Mouse (Mus musculus) midbrain, embryonic 16.5 days (tissue): ENCODE measurements around the gene Serpinb6e. TPM values are rescaled to one million over a fixed set of nuclear protein-coding genes. Genes with fewer than 3 reads are reported as not detected.

Source experiments
- ATAC-seq: fragments of 200-750 bp; cut with Nextera tagmentation; 2 replicates; pipeline ENCODE4 v1.8.0; 2017; ENCODE audit warnings: moderate TSS enrichment
- H3K27ac ChIP-seq: fragments of 300-500 bp; sonication (generic); 2 replicates; pipeline ENCODE4 v1.5.1; 2014; ENCODE audit warnings: mild to moderate bottlenecking, low read length, mixed read lengths
- H3K27me3 ChIP-seq: fragments of 300-500 bp; sonication (generic); 2 replicates; pipeline ENCODE4 v1.6.1; 2014; ENCODE audit warnings: low read depth, low read length, mixed read lengths; ENCODE audit not compliant: control insufficient read depth, insufficient read depth
- H3K36me3 ChIP-seq: fragments of 300-500 bp; sonication (generic); 2 replicates; pipeline ENCODE4 v1.6.1; 2014; ENCODE audit warnings: mild to moderate bottlenecking, low read length, moderate library complexity, mixed read lengths; ENCODE audit not compliant: control insufficient read depth, insufficient read depth
- H3K4me1 ChIP-seq: fragments of 300-500 bp; sonication (generic); 2 replicates; pipeline ENCODE4 v1.6.1; 2014; ENCODE audit warnings: mild to moderate bottlenecking, low read length, mixed read lengths; ENCODE audit not compliant: control insufficient read depth, insufficient read depth
- H3K4me2 ChIP-seq: fragments of 300-500 bp; sonication (generic); 2 replicates; pipeline ENCODE4 v1.6.1; 2014; ENCODE audit warnings: mild to moderate bottlenecking, low read length, mixed read lengths
- H3K4me3 ChIP-seq: fragments of 300-500 bp; sonication (generic); 2 replicates; pipeline ENCODE4 v1.5.1; 2014; ENCODE audit warnings: low read depth, mild to moderate bottlenecking, low read length, moderate library complexity, mixed read lengths
- H3K9ac ChIP-seq: fragments of 300-500 bp; sonication (generic); 2 replicates; pipeline ENCODE4 v1.6.1; 2014; ENCODE audit warnings: low read depth, low read length, mixed read lengths
- H3K9me3 ChIP-seq: fragments of 300-500 bp; sonication (generic); replicated peaks from 2 replicates; pipeline ENCODE4 v1.6.1; 2014; ENCODE audit warnings: mild to moderate bottlenecking, low read length, mixed read lengths; ENCODE audit not compliant: control insufficient read depth, poor library complexity, severe bottlenecking
- WGBS: fragments of 180-500 bp; shearing (Covaris S2); extraction: QIAGEN DNeasy Blood & Tissue Kit; methylation state at CpG from one replicate; pipeline ENCODE4 v1.1.7; 2014; 5-methylcytosine and 5-hydroxymethylcytosine counted together
- polyA plus RNA-seq: library from polyadenylated mRNA; unstranded; fragments of >200 nt; fragmentation: Nextera tagmentation; extraction: Ambion mirVana; gene quantifications from 2 replicates; pipeline ENCODE4 v1.2.1, GENCODE M21; 2015

Serpinb6e gene
- not detected in 2 replicates for polyA plus RNA-seq

- no peak for ATAC-seq
- Histone ChIP-seq H3K27ac (no peak within 1 kb of the TSS), H3K36me3 (no peaks in the 10 kb centered on the region), H3K4me3 (no peak within 1 kb of the TSS), H3K4me1 (no peaks in the 10 kb centered on the region), H3K27me3 (no peaks in the 10 kb centered on the region), H3K4me2 (no peak within 1 kb of the TSS), H3K9me3 (no peaks in the 10 kb centered on the region), H3K9ac (no peak within 1 kb of the TSS)
- 56% methylated on average over 1 of the region's 1 CpGs for WGBS
Observed at GRCm38 (mm10) chr13:33843308-33843707, at the start of gene Serpinb6e. Gene Serpinb6e (minus strand): TSS chr13:33843408.

- Histone ChIP-seq H3K4me2 (no peak overlapping the region), H3K4me1 (no peaks in the 10 kb centered on the region), H3K9ac (no peak overlapping the region), H3K4me3 (no peak overlapping the region), H3K36me3 (no peaks in the 10 kb centered on the region), H3K27me3 (no peaks in the 10 kb centered on the region), H3K9me3 (peaks cover 7% of the 10 kb centered on the region; the same call in 1 of the 2 replicates), H3K27ac (no peak overlapping the region)
- no peak for ATAC-seq
- 87% methylated on average over 2 of the region's 2 CpGs for WGBS
Observed at GRCm38 (mm10) chr13:33830751-33831150, 12.5 kb downstream of the Serpinb6e start.

GRCm38 (mm10) chr13:33823421-33823820 is 19.8 kb downstream of the Serpinb6e start:
- H3K4me3 ChIP-seq, result no peak overlapping the region
- no peak overlapping the region for H3K4me2 ChIP-seq
- 0 out of 2 replicates have a peak, but pooled peaks cover 9% of the 10 kb centered on the region for H3K9me3 ChIP-seq
- H3K27ac ChIP-seq, result no peak overlapping the region
- H3K4me1 ChIP-seq, result no peaks in the 10 kb centered on the region
- ATAC-seq, result no peak
- no peaks in the 10 kb centered on the region for H3K36me3 ChIP-seq
- H3K9ac ChIP-seq, result no peak overlapping the region
- H3K27me3 ChIP-seq, result no peaks in the 10 kb centered on the region

DNA sequence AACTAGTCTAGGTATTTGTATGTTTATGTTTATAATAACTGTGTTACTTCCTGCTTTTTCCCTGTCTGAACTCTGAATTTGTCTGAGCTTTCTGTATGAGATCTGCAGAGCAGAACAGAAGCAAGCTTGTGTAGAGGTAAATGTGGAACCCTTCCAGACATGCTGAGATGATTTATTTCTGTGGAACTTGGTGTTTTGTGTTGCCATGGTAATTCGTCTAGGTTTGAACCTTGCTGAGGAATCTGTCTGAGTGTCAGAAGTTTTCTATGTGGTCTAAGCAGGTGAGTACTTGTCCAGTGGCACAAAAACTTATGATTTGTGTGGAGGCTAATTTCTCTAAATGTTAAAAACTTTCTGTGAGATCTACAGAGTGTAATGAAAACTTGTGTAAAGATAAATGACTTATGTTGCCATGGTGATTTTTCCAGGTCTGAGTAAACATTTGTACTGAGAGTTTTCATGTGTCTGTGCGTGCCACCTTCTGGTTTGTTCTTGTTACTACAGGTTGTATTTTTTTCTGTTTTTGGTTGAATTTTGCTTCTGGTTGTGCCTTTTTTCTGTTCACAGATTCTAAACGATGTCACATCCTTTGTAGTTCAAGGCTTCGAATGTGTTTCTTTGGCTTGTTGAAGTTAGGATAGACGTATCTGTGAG is 21.6 kb downstream of the Serpinb6e start:
- Histone ChIP-seq H3K4me2 (no peak overlapping the region), H3K4me1 (no peaks in the 10 kb centered on the region), H3K9me3 (0 out of 2 replicates have a peak, but pooled peaks cover 5% of the 10 kb centered on the region), H3K36me3 (no peaks in the 10 kb centered on the region), H3K27ac (no peak overlapping the region), H3K4me3 (no peak overlapping the region), H3K27me3 (no peaks in the 10 kb centered on the region), H3K9ac (no peak overlapping the region)
- WGBS, result 85% methylated on average over 5 of the region's 5 CpGs
- no peak for ATAC-seq

Other genes starting within 250 kb of the Serpinb6e start
- gene Serpinb6d, start 182.0 kb downstream of the Serpinb6e start, polyA plus RNA-seq, result not detected in 2 replicates
- 0.21 and 0.36 TPM in 2 replicates for gene Serpinb6c, start 62.3 kb upstream of the Serpinb6e start, polyA plus RNA-seq
- gene Nqo2, start 121.3 kb upstream of the Serpinb6e start, polyA plus RNA-seq, result 6.3 and 7.7 TPM in 2 replicates
- gene Ripk1, start 159.0 kb upstream of the Serpinb6e start, polyA plus RNA-seq, result 4.9 and 6.4 TPM in 2 replicates
- gene Serpinb6a, start 159.4 kb upstream of the Serpinb6e start, polyA plus RNA-seq, result 32.4 and 33.7 TPM in 2 replicates
- 39.2 and 45.1 TPM in 2 replicates for gene Bphl, start 194.2 kb upstream of the Serpinb6e start, polyA plus RNA-seq
- gene Tubb2a, start 234.6 kb upstream of the Serpinb6e start, polyA plus RNA-seq, result 3,297 and 3,828 TPM in 2 replicates